Mouse (Mus musculus): ENCODE measurements around the gene Efna5. TPM values are rescaled to one million over a fixed set of nuclear protein-coding genes. Genes with fewer than 3 reads are reported as not detected.

Efna5 gene
- polyA plus RNA-seq, 1 experiment from 2014 or later: 22.0 TPM

DNA sequence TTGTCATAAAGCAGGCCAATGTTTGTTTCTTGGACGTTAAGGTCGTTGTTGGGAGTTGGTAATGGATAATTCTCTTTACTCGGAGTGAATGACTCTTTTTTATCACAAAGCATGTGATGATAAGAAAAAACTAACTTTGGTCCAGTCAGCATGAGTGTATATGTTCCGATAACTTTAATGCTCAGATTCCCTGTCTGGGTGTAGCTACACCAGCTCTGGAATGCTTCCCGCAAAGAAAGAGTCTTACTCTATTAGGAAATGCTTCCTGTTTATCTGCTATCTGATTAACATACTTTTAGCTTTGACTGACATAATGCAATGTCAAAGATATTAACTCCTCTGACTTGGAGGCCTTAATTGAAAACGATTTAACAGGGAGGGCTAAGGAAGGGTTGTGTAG, 204.7 kb downstream of the Efna5 start:
- no peaks in the 10 kb centered on the region for H3K9me3 ChIP-seq (replicated peaks; ENCODE audit: control insufficient read depth, low read length)
- H3K4me1 ChIP-seq (ENCODE audit: control insufficient read depth, insufficient read depth, low read length): peaks cover 12% of the 10 kb centered on the region
- no peak overlapping the region for H3K27ac ChIP-seq (ENCODE audit: low read length)
- H3K4me2 ChIP-seq (ENCODE audit: low read depth, low read length): no peak overlapping the region
- H3K4me3 ChIP-seq (ENCODE audit: low read length): no peak overlapping the region
- no peaks in the 10 kb centered on the region for H3K36me3 ChIP-seq (ENCODE audit: control insufficient read depth, insufficient read depth)
- no peaks in the 10 kb centered on the region for H3K27me3 ChIP-seq (ENCODE audit: control insufficient read depth, insufficient read depth, low read length)
- 31% methylated on average over 6 of the region's 6 CpGs for WGBS
- no peak overlapping the region for H3K9ac ChIP-seq (ENCODE audit: low read length)
- no peak for ATAC-seq (replicated peaks; ENCODE audit: extremely low read depth, insufficient read depth, low FRiP score)

DNA sequence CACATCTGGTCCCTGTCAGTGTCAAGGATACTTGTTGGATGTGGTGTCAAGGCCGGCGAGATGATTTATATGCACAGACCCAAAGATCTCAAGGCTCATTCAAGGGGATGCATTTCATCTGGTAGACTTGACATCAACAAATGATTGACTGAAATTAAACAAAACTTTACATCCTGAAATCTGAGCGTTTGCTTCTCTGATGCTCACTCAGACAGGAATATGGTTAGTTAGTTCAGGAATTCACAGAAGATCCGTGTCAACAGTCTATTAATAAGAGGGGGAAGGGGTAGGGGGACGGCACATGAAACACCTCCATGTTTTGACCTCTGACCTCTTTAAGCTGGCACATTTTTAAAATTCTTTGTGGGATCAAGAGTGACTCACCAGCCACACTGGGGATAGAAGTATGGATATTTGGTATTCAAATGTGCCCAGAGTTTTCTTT, 205.3 kb downstream of the Efna5 start:
- no peaks in the 10 kb centered on the region for H3K36me3 ChIP-seq (ENCODE audit: control insufficient read depth, insufficient read depth)
- H3K4me2 ChIP-seq (ENCODE audit: low read depth, low read length): no peak overlapping the region
- H3K4me3 ChIP-seq (ENCODE audit: low read length): no peak overlapping the region
- 62% methylated on average over 5 of the region's 5 CpGs for WGBS
- H3K9ac ChIP-seq (ENCODE audit: low read length): no peak overlapping the region
- H3K27ac ChIP-seq (ENCODE audit: low read length): no peak overlapping the region
- ATAC-seq (replicated peaks; ENCODE audit: extremely low read depth, insufficient read depth, low FRiP score): no peak
- no peaks in the 10 kb centered on the region for H3K27me3 ChIP-seq (ENCODE audit: control insufficient read depth, insufficient read depth, low read length)
- H3K4me1 ChIP-seq (ENCODE audit: control insufficient read depth, insufficient read depth, low read length): peaks cover 10% of the 10 kb centered on the region
- no peaks in the 10 kb centered on the region for H3K9me3 ChIP-seq (replicated peaks; ENCODE audit: control insufficient read depth, low read length)

GRCm38 (mm10) chr17:62672068-62672467, 209.0 kb downstream of the Efna5 start:
- no peak overlapping the region for H3K4me3 ChIP-seq (ENCODE audit: low read length)
- H3K36me3 ChIP-seq (ENCODE audit: control insufficient read depth, insufficient read depth): no peaks in the 10 kb centered on the region
- no peaks in the 10 kb centered on the region for H3K9me3 ChIP-seq (replicated peaks; ENCODE audit: control insufficient read depth, low read length)
- H3K9ac ChIP-seq (ENCODE audit: low read length): no peak overlapping the region
- H3K4me1 ChIP-seq (ENCODE audit: control insufficient read depth, insufficient read depth, low read length): peaks cover 10% of the 10 kb centered on the region
- WGBS: 73% methylated on average over 8 of the region's 8 CpGs
- H3K27ac ChIP-seq (ENCODE audit: low read length): no peak overlapping the region
- ATAC-seq (replicated peaks; ENCODE audit: extremely low read depth, insufficient read depth, low FRiP score): no peak
- H3K27me3 ChIP-seq (ENCODE audit: control insufficient read depth, insufficient read depth, low read length): no peaks in the 10 kb centered on the region
- H3K4me2 ChIP-seq (ENCODE audit: low read depth, low read length): no peak overlapping the region

DNA sequence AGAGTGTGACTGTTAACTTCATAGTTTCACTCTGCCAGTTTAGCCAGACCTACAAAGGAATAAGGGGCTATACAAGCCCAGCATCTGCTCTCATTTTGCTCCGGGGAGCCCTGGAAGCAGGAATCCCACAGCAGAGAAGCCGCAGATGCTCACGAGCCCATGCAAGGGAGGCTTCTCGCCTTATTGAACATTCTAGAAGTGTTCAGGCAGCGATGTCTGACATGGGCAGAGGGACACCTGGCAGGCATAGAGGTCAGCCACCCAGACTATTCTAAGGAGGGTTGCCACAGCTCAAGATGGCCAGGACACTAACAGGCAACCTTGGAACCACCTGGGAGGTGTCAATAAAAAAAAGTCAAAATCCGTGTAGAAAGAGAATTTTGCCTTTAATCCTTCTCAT, 214.4 kb downstream of the Efna5 start:
- H3K9me3 ChIP-seq (replicated peaks; ENCODE audit: control insufficient read depth, low read length): no peaks in the 10 kb centered on the region
- no peak for ATAC-seq (replicated peaks; ENCODE audit: extremely low read depth, insufficient read depth, low FRiP score)
- no peak overlapping the region for H3K27ac ChIP-seq (ENCODE audit: low read length)
- no peak overlapping the region for H3K9ac ChIP-seq (ENCODE audit: low read length)
- H3K27me3 ChIP-seq (ENCODE audit: control insufficient read depth, insufficient read depth, low read length): no peaks in the 10 kb centered on the region
- WGBS: 80% methylated on average over 6 of the region's 6 CpGs
- H3K36me3 ChIP-seq (ENCODE audit: control insufficient read depth, insufficient read depth): no peaks in the 10 kb centered on the region
- no peak overlapping the region for H3K4me2 ChIP-seq (ENCODE audit: low read depth, low read length)
- no peak overlapping the region for H3K4me3 ChIP-seq (ENCODE audit: low read length)
- H3K4me1 ChIP-seq (ENCODE audit: control insufficient read depth, insufficient read depth, low read length): peaks cover 13% of the 10 kb centered on the region

DNA sequence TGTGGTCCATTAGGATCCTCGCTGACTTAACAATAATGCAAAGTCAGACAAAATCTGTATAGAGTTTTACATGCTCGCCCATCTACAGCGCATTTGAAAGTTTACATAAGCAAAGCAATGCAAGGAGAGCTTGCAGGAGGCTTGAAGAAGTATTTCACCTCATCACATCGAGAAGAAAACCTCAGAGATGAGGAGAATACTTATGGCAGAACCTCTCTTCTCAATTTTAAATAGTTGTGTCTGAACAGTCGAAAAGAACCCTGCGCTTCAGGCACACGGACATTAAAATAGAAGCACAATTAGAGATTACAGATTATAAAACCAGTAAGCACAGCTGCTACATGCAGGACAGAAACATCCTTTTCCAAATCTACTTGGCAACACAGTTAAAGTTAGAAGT, 215.3 kb downstream of the Efna5 start:
- H3K4me3 ChIP-seq (ENCODE audit: low read length): no peak overlapping the region
- no peaks in the 10 kb centered on the region for H3K9me3 ChIP-seq (replicated peaks; ENCODE audit: control insufficient read depth, low read length)
- no peak overlapping the region for H3K27ac ChIP-seq (ENCODE audit: low read length)
- ATAC-seq (replicated peaks; ENCODE audit: extremely low read depth, insufficient read depth, low FRiP score): no peak
- WGBS: 79% methylated on average over 7 of the region's 7 CpGs
- H3K27me3 ChIP-seq (ENCODE audit: control insufficient read depth, insufficient read depth, low read length): no peaks in the 10 kb centered on the region
- H3K4me2 ChIP-seq (ENCODE audit: low read depth, low read length): no peak overlapping the region
- no peaks in the 10 kb centered on the region for H3K36me3 ChIP-seq (ENCODE audit: control insufficient read depth, insufficient read depth)
- no peak overlapping the region for H3K9ac ChIP-seq (ENCODE audit: low read length)
- H3K4me1 ChIP-seq (ENCODE audit: control insufficient read depth, insufficient read depth, low read length): peaks cover 23% of the 10 kb centered on the region

DNA sequence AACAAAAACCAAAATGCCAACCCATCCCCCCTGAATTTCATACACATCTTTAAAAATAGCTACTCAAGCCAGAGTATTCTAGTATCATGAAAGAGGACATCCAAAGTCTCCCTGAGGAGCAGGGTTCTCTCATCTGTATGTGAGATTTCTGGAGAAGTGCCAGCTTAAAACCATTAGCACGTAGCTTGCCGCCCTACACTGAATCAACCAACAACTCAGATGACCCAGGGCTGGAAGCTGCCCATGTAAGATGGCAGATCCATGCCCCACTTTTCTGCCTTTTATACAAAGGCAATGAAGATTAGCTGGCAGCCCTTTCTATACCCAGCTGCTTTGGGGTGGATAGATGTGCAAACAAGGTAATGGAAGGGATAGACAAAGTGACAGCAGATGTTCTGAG, 216.4 kb downstream of the Efna5 start:
- H3K4me1 ChIP-seq (ENCODE audit: control insufficient read depth, insufficient read depth, low read length): peaks cover 28% of the 10 kb centered on the region
- no peak overlapping the region for H3K4me2 ChIP-seq (ENCODE audit: low read depth, low read length)
- H3K9me3 ChIP-seq (replicated peaks; ENCODE audit: control insufficient read depth, low read length): no peaks in the 10 kb centered on the region
- H3K36me3 ChIP-seq (ENCODE audit: control insufficient read depth, insufficient read depth): no peaks in the 10 kb centered on the region
- H3K27ac ChIP-seq (ENCODE audit: low read length): peak overlapping the region; percentile 61
- no peak overlapping the region for H3K4me3 ChIP-seq (ENCODE audit: low read length)
- no peak overlapping the region for H3K9ac ChIP-seq (ENCODE audit: low read length)
- WGBS: 29% methylated on average over 2 of the region's 2 CpGs
- ATAC-seq (replicated peaks; ENCODE audit: extremely low read depth, insufficient read depth, low FRiP score): peak; percentile 59; the same call in 1 of the 2 replicates
- no peaks in the 10 kb centered on the region for H3K27me3 ChIP-seq (ENCODE audit: control insufficient read depth, insufficient read depth, low read length)

- Histone ChIP-seq H3K27me3 (ENCODE audit: control insufficient read depth, insufficient read depth, low read length) (no peaks in the 10 kb centered on the region), H3K27ac (ENCODE audit: low read length) (peak overlapping the region; percentile 86), H3K36me3 (ENCODE audit: control insufficient read depth, insufficient read depth) (no peaks in the 10 kb centered on the region), H3K4me2 (ENCODE audit: low read depth, low read length) (peak overlapping the region; percentile 49), H3K9ac (ENCODE audit: low read length) (no peak overlapping the region), H3K9me3 (replicated peaks; ENCODE audit: control insufficient read depth, low read length) (no peaks in the 10 kb centered on the region), H3K4me1 (ENCODE audit: control insufficient read depth, insufficient read depth, low read length) (peaks cover 41% of the 10 kb centered on the region), H3K4me3 (ENCODE audit: low read length) (peak overlapping the region; percentile 12; the same call in 1 of the 2 replicates)
- peak; percentile 76 for ATAC-seq (replicated peaks; ENCODE audit: extremely low read depth, insufficient read depth, low FRiP score)
- WGBS: 22% methylated on average over 7 of the region's 7 CpGs
Observed at GRCm38 (mm10) chr17:62661801-62662200, 219.3 kb downstream of the Efna5 start.

DNA sequence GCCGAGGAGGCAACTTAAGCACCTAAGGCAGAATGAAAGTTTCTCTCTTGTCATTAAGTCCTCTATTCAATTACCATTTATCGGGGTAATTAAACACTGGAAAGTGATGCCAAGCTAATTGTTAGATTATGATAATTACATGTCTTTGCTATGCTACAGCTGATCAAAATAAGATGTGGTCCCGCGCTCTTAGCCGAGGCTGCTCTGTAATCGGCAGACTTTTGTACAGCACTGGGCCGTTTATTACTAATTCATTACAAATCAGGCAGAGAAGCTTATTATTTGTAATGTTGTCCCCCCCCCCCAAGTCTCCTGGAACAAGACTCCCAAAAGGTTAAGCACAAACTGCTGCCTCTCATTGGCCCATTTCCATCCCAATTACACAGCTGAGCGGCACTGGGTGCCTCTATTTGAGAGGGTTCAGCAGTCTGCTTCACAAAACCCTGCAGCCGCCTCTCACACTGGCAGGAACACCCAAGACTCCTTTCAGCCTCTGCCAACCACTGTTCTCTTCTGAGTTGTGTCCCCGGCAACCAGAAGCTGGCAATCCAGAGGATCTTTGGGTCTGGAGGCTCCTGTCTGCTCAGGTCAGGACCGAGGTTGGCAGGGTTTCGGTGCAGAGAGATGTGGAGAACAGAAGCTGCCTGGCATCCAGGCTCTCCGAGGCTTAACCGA, 221.5 kb downstream of the Efna5 start:
- ATAC-seq (replicated peaks; ENCODE audit: extremely low read depth, insufficient read depth, low FRiP score): no peak
- WGBS: 86% methylated on average over 14 of the region's 14 CpGs
- H3K36me3 ChIP-seq (ENCODE audit: control insufficient read depth, insufficient read depth): no peaks in the 10 kb centered on the region
- no peak overlapping the region for H3K27ac ChIP-seq (ENCODE audit: low read length)
- no peaks in the 10 kb centered on the region for H3K27me3 ChIP-seq (ENCODE audit: control insufficient read depth, insufficient read depth, low read length)
- H3K9ac ChIP-seq (ENCODE audit: low read length): no peak overlapping the region
- H3K4me3 ChIP-seq (ENCODE audit: low read length): no peak overlapping the region
- no peak overlapping the region for H3K4me2 ChIP-seq (ENCODE audit: low read depth, low read length)
- peaks cover 41% of the 10 kb centered on the region for H3K4me1 ChIP-seq (ENCODE audit: control insufficient read depth, insufficient read depth, low read length)
- no peaks in the 10 kb centered on the region for H3K9me3 ChIP-seq (replicated peaks; ENCODE audit: control insufficient read depth, low read length)

- ATAC-seq (replicated peaks; ENCODE audit: extremely low read depth, insufficient read depth, low FRiP score): no peak
- H3K9me3 ChIP-seq (replicated peaks; ENCODE audit: control insufficient read depth, low read length): no peaks in the 10 kb centered on the region
- H3K27ac ChIP-seq (ENCODE audit: low read length): no peak overlapping the region
- no peak overlapping the region for H3K4me3 ChIP-seq (ENCODE audit: low read length)
- H3K9ac ChIP-seq (ENCODE audit: low read length): no peak overlapping the region
- no peak overlapping the region for H3K4me2 ChIP-seq (ENCODE audit: low read depth, low read length)
- H3K4me1 ChIP-seq (ENCODE audit: control insufficient read depth, insufficient read depth, low read length): peaks cover 38% of the 10 kb centered on the region
- no peaks in the 10 kb centered on the region for H3K36me3 ChIP-seq (ENCODE audit: control insufficient read depth, insufficient read depth)
- no peaks in the 10 kb centered on the region for H3K27me3 ChIP-seq (ENCODE audit: control insufficient read depth, insufficient read depth, low read length)
- WGBS: 61% methylated on average over 12 of the region's 12 CpGs
Observed at GRCm38 (mm10) chr17:62657832-62658630, 223.1 kb downstream of the Efna5 start.
